Mouse (Mus musculus) gastrocnemius, postnatal 36 days (tissue): Measurements from ENCODE around the gene Dnah7a. TPM values are rescaled to one million over a fixed set of nuclear protein-coding genes. Genes with fewer than 3 reads are reported as not detected.
"Not testable (repeated sequence)": the region's sequence is repeated elsewhere in the genome, so short reads cannot be mapped to it uniquely, and the experiment has no call there.

ENCODE experiments used
- DNase-seq, 2 experiments: peaks; one replicate each; pipeline ENCODE4 v3.0.0; 2022
- intact Hi-C: fragments of 180-260 bp; cut with DNase I; formaldehyde crosslinking; loops from one replicate; pipeline ENCODE4 v1.15.1; 2025
- long read RNA-seq, 2 experiments: library from polyadenylated mRNA; stranded (forward); transcript quantifications; one replicate each; pipeline ENCODE4 v2.0.0; 2021
- total RNA-seq, 2 experiments: library from RNA; stranded (reverse); gene quantifications; 2 replicates each; pipeline ENCODE4 v1.2.3; 2021

Gene Dnah7a
- not detected for total RNA-seq
- long read RNA-seq, experiment 1, result 0 reads
- long read RNA-seq, experiment 2, partial matches to known transcripts, result 0 of 1 reads
- long read RNA-seq, experiment 2, other reads (novel, unspliced or antisense), result 1 of 1 reads

DNA sequence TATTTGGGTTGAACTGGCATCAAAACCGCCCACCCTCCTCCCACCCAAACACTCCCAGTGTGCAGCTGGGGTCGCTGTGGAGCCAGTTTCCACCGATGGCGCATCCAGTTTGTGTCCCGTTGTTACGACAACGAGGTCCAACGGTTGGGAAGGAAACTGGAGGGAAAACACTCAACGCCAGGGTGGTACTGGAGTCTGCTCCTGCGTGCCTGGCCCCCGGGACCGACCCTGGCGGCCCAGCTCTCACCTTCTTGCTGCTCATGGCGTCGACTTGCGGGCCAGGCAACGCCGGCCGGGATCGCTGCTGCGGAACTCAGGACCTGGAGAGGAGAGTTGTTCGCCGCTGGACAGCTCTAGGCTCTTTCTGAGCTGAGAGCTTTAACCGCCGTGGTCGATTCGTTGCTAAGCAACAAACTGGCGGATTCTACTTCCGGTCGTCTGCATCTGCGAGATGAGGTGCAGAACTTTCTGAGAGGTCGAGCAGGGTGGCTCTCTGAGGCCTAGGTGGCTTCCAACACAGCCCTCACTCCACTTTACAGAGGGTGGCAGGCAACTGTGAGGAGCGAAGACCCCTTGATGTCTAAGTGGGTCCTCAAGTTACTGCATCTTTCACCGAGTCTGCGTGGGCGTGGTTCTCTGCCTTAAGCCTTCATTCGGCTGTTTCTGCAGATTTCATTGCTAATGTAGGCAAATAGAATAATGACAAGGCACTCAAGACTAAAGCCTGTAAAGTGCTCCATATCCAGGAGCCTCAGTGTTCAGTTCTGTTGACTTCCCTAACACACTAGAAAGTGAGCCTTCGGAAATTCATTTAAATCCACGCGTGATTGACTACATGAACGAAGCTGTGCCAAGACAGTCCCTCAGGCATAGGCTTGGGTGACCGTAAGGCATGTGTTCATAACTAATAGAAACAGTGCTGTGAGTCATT is at the start of gene Dnah7a:
Gene Dnah7a (minus strand): TSS at position 354 of the 931 bp plus-strand sequence.
- intact Hi-C loops, result no loop called here
- DNase-seq, result peak in 1 of 2 experiments; percentile 14

DNA sequence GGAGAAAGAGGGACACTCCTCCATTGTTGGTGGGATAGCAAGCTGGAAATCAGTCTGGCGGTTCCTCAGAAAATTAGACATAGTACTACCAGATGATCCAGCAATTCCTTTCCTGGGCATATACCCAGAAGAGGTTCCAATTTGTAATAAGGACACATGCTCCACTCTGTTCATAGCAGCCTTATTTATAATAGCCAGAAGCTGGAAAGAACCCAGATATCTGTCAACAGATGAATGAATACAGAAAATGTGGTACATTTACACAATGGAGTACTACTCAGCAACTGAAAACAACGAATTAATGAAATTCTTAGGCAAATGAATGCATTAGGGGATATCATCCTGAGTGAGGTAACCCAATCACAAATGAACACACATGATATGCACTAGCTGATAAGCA is 46.9 kb upstream of the Dnah7a start:
- intact Hi-C loops, DNase-seq: not testable (repeated sequence)

DNA sequence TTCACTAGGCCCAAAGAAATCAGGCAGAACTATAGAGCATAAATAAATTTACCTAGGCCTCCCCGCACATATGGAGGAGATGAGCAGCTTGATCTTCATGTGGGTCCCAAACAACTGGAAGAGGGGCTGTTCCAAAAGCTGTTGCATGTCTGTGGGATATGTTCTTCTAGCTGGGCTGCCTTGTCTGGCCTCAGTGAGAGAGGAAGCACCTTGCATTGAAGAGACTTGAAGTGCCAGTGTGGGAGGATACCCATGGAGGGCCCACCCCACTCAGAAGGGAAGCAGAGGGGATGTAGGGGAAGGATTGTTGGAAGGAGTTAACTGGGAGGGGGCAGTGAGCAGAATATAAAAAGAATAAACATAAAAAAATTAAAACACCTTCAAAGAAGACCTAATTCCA is 44.6 kb upstream of the Dnah7a start:
- no peak for DNase-seq
- intact Hi-C loops, result no loop called here

DNA sequence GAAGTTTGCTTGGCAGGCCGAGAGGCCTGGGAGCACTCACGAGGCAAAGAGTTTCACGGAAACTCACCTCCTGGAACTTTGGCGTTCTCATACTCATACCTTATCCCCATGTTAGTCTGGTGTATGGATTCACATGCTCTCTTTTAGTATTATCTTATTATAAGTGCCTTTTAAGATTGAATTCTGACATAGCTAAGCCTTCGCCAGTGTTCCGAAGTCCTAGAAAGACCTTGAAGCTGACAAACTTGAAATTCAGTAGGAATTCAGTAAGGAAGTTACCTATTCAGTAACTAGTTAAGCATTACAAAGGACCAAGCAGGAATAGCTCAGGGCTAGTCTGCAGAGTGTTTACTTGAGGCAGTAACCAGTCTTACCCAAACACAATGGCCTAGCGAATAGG is 44.1 kb upstream of the Dnah7a start:
- intact Hi-C loops, DNase-seq: not testable (repeated sequence)

DNA sequence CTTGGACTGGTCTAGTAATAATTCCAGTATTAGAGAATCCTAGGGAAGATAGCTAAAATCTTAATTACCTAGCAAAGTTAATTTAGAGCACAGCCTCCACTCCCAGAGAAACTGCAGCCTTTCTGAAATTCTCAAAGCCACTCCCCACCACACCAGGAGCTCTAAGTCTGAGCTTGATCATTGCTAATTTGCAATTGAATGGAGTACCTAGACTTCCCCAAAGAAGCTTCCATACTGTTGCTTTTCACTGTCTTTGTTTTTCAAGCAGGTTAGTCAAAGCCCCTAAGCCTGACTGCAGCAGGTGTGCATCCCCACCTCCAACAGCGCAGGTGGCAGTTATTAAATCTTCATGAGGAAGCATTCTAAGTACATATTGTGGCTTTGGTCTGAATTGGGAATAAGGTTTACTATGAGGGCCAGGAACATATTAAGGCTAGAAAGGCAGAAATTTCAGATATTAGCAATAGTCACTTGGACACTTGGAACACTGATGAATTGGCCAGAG is 43.3 kb upstream of the Dnah7a start:
- DNase-seq, intact Hi-C loops: not testable (repeated sequence)

DNA sequence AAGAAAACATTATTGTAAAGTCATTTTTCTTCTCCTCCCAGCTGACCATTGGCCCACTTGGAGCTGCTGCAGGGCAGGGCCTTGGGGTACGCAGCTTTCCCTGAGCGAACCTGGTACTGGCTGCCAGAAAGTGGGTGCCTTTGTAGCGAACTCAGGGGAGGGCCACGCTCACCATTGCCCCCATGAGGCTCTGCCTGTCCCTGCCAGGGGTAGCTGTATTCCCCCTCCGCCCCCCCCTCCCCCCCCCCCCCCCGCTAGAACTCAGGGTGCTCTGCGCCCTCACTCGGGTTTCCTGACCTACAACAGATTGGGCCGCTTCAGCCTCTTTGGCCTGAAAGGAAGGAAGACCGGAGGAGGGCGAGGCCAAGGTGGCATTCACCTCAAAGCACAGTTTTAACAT is 42.0 kb upstream of the Dnah7a start:
- DNase-seq, result no peak
- intact Hi-C loops, result no loop called here

DNA sequence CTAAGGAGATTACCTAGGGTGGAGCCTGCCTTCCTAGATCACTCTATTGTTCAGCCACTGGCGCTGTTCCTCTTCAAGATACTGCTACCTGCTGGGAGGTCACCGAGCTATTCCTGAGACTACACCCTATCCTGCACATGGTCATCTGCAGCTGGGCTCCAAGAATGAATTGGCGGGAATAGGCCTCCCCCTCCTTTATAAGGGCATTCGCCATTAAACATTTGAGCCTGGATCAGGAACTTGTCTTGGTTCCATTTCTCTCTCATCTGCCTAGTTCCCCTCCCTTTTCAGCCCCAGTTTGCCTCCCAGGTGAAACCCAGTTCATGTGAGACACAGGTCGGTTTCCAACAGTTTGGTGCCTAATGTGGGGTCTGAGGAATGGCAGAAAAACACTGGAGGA is 39.4 kb upstream of the Dnah7a start:
- no peak for DNase-seq
- intact Hi-C loops, result no loop called here

DNA sequence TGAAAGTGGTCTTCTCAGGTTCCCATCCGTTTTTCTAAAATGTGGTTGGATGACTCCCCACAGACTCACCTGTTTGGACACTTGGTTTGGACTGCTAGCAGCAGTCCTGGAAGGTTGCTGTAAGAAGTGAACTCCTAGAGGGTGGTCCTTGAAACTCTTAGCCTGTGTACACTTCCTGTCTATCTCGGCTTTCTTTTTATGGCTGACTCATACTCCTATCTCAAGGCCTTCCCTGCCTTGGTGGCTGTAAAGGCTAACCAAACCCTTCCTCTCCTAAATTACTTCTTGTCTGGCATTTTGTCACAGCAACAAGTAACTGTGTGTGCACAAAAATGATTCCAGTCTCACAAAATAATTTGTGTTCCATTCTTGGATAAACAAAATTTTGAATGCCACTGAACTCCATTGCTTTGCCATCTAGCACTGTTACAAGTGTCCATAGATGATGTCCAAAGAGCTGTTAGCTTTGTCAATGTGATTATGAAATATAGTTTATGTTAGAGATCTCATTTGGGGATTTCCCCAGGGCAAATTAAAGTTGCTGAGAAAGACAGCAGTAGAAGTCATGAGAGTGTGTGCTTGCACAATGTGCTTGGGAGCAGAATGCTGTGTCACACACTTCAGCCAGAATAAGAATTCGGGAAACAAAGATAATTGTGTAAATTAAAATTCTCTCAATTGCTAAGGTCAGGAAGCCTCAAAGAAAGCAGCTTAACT is 35.3 kb upstream of the Dnah7a start:
- intact Hi-C loops, result no loop called here
- DNase-seq, result no peak

DNA sequence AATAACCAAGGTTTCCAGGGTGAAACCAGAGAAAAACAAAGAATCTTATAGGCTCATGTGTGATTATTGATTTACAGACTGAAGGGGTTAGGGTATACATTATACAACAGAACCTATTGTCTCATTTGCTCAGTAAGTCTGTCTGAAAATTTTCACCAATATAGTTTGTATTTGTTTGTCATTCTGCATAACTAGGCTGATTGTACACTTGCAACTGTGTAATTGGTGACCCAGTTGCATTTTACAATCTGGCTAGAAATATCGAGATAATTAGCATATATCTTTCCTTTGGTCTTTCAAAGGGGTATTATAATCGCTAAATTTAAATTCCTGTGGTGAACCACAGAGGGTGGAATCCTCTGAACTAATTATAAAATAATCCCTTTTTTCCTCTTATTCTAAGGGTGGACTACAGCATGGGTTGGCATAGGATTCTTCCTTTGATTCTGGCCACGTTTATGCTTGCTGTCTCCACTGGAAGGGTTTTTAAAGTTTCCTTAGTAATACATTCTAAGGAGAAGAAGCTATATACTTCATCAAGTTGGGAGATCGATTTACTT is 34.3 kb upstream of the Dnah7a start:
- no peak for DNase-seq
- intact Hi-C loops, result no loop called here

DNA sequence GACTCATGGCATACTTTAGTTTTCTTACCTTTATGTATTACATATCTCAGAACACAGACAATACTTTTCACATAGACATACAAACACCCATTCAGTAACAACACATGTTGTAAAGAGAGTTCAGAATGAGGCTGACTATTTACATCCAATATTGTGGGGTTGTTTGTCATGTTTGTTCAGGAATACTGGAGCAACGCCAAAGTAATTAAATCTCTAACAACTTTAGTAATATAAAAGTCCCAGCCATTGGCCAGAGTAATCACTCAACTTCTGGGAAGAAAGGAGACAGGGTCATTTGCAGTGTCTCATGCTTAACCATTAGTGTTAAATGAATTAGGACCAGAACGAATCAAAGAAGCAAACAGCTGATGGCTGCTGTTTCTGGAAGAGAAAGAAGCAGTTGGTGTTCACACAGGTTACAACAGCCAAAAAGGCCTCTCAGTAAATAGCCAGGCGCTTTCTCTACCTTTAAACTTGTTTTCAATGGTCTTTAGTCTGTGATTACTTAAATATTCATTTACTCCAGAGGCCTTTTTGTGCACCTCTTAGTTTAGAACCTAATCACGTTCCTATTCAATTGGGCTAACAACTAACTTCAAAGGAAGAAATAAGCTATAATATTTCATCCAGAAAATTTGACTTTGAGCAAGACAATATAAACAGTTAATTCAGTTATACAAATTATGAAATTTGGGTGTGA is 33.6 kb upstream of the Dnah7a start:
- intact Hi-C loops, DNase-seq: not testable (repeated sequence)

DNA sequence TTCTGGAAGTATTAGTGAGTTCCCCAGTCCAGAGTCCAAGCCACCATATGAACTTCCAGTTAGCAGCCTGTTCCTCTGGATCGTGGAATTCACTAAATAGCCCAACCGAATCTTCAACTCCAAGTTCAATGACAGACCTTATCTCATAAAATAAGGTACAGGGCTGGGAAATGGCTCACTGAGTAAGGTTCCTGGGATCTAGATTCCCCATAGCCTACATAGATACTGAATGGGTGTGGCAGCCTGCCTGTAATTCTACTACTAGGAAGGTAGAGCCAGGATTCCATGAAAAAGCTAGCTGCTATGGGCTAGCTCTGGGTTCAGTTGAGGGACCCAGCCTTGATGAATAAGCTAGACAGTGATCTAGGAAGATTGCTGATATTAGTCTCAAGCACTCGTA is 30.0 kb upstream of the Dnah7a start:
- intact Hi-C loops, result no loop called here
- DNase-seq, result no peak

DNA sequence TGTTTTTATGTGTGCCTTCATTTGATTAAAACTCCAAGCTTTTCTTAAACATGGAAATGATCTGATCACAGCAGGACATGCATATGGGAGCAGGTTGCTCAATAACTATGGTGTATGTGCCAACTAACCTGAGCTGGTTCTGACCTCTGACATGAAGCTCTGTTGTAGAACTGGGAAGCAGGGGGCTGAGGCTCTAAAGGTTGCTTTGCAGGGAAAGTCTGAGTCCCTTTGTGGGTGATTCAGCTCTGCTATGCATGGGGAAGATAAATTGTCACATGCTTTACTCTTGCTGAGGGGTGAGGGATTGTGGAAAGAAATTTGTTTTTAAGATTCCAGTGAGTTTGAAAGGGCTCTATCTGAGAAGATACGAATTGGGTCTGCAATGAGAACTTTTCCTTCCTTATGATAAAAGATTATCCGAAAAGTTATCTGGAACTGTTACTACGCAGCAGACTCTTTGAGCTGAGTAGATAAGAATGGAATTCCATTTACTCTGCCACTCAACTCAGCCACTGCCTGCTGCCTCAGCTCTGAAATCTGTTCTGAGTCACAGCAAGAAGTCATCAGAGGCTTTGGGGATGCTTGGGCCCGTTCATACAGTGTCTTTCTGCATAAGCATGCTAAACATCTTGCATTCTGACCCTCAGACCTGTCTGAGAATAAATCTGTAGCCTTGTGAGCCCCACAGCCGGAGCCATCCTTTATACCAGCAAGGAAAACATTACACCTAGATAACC is 22.1 kb upstream of the Dnah7a start:
- no peak for DNase-seq
- intact Hi-C loops, result no loop called here

DNA sequence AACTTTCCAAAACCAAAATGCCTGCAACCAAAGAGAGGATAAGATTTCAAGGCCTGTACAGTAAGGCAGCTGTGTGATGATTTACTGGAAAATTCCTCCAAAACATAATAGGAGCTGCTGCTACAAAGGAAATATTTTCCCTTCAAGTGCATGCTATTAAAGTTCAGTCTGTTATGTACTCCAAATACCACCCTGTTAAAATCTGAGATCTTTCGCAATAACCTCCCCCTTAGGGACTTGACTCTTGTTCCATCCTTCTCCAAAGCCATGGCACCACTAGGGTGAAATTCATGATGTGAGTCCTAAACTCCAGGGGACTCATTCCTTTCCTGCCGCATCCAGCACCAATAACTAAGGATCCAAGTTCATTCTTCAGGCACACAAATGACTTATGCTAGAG is 20.3 kb upstream of the Dnah7a start:
- no peak for DNase-seq
- intact Hi-C loops, result no loop called here

DNA sequence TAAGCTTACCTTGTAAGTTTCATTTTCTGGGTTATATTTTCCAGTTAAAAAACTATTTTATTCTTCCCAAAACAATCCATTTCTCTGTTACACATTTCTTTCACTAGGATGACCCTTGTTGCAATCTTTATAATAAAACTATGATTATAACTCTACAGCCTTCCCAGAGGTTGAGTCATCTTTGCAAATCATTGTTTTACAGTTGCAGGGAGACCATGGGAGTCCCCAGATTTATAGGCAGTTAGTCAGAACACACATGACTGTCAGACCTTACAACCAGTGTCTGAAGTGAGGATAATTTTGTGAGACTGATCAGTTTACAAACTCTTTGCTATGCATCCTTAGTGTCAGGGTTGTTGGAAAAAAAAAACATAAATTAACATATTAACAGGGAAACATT is 14.8 kb upstream of the Dnah7a start:
- no peak for DNase-seq
- intact Hi-C loops, result no loop called here

DNA sequence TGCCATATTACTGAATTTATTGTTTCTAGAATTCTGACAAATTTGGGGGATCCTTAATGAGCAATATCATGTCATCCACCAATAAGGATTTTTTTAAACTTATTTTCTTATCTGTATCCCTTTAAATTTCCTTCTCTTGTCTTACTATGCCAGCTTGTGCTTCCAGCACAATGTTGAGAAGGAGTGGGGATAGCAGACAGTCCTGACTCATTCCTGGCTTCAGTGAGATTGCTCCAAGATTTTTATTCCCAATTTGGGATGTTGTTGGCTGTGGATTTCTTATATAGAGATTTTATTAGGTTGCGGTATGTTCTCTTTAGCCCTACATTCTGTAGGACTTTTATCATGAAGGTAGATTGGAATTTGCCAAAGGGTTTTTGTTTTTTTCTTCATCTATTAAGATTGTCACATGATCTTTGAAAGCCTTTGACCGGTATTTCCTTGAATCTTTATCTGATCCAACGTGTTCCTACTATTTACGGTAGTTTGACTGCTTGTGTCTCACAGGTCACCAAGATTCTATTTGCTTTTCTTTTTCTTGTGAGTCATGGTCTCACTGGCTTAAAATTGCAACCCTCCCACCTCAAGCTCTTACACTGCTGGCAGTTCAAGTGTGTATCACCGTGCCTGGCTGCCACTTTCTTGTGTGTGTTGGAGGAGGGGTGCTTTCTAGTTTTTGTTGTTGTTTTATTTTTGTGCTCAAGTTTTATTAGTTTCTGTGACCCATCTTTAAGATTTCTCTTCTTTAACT is 14.2 kb upstream of the Dnah7a start:
- no peak for DNase-seq
- intact Hi-C loops, result no loop called here

DNA sequence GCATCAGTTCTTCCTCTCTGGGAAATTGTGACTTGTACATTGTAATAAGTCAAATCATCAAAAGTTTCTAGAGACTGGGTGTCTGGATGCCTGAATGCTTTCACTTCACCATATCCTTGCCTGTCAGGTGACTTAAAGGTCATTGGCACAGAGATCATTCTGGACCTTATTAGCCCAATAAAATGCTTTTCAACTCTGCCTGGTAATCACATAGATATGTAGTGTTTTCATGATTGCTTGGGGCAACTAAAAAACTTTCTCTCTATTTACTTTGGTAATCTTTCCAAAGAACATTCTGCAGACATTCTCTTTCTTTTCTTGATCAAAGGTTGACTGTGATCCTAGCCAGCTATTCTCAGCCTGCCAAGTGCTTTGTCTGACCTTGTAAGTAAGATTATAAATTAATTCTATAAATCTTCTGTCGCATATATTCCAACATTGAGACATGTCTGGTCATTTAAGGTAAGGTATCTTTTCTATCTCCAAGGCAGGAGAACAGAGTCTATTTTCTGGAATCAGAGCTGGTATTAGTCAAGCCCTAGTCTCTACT is 9.5 kb upstream of the Dnah7a start:
- no peak for DNase-seq
- intact Hi-C loops, result loop anchor here (5.0 kb wide), 1 partner anchor 176 kb away; no protein-coding TSS in a partner anchor

DNA sequence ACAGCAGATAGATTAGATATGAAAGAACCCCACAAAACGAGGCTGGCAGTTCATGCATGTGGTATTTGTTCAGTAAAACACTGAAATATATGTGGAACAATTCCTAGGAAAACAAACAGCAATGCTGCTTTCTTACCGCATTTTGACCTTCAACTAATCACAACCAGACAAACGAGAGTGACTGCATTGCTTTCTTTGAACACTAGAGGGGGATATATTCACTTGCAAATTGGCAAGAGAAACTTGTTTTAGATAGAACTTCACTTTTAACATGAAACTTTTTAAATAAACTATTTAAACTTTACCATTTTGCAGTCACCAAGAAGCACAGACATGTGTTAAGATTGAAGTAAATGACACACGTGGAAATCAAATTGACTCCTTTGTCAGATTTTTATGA is 8.9 kb upstream of the Dnah7a start:
- DNase-seq, result no peak
- intact Hi-C loops, result loop anchor here (5.0 kb wide), 1 partner anchor 177 kb away; no protein-coding TSS in a partner anchor

DNA sequence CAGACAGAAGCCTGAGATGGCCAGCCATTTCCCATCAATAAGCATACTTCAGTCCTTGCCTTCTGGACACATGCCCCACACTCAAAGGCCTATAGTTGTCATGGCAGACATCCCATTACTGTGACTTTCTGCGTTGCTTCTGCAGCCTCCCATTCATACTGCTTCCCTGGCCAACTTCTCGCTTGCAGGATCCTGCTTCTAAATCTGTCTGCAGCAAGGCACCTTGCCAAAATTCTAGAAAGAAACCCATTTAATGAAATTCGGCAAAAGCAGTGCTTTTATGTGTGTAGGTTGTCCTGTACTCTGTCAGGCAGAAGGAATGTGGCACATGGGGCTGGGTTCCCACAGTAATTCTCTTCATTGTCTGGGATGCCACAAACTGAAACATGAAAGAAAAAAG is 6.8 kb upstream of the Dnah7a start:
- intact Hi-C loops, result not testable (repeated sequence)

DNA sequence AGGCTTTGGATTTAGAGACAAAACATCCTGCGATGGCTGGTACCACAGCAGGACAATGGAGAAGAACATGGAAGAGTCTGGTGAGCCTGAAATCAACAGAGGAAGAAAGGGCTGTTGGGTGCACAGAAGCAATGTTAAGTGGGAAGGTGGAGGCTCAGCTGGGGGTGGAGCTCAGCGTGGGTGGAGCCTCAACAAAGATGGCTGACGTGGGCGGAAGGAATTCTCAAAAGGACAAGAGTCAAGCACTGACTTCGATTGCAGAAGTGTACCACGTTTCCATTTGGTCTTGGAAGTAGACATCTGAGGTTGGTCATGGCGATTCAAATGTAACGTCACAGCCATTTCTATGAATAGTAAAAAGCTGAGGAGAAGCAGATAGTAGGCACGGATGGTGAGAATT is 4.5 kb upstream of the Dnah7a start:
- intact Hi-C loops, result no loop called here
- DNase-seq, result no peak

More for the DNA sequence above, 6.8 kb upstream of the Dnah7a start:
- DNase-seq, result not testable (repeated sequence)
